Mouse (Mus musculus) c-Kit-positive CD71-negative TER-119-negative erythroid progenitor cells, embryonic 14.5 days (primary cell): ENCODE results near the gene Prrx2.
A peak's percentile ranks its signal among the peaks of the same experiment; 100 is the strongest.

ENCODE experiments used
- DNase-seq: peaks from one replicate; pipeline ENCODE4 v3.0.0-alpha.2; 2013; ENCODE audit warnings: low read depth

Gene Prrx2

GRCm38 (mm10) chr2:30870863-30871262 lies 36.1 kb downstream of the Prrx2 start:
- no peak for DNase-seq

- DNase-seq, result no peak
Observed at GRCm38 (mm10) chr2:30872669-30873068, 37.9 kb downstream of the Prrx2 start.

GRCm38 (mm10) chr2:30874445-30874844 lies 39.7 kb downstream of the Prrx2 start:
- DNase-seq, result no peak

- DNase-seq, result no peak
Observed at GRCm38 (mm10) chr2:30875096-30875495, 40.3 kb downstream of the Prrx2 start.

- DNase-seq, result no peak
Observed at GRCm38 (mm10) chr2:30875621-30876432, 41.1 kb downstream of the Prrx2 start.

- no peak for DNase-seq
Observed at GRCm38 (mm10) chr2:30879481-30879880, 44.7 kb downstream of the Prrx2 start.

GRCm38 (mm10) chr2:30881215-30881614 lies 46.4 kb downstream of the Prrx2 start:
- DNase-seq, result no peak

- no peak for DNase-seq
Observed at GRCm38 (mm10) chr2:30884852-30885373, 50.1 kb downstream of the Prrx2 start.

GRCm38 (mm10) chr2:30885453-30886163 lies 50.8 kb downstream of the Prrx2 start:
- no peak for DNase-seq

- DNase-seq, result peak; percentile 43
Observed at GRCm38 (mm10) chr2:30891002-30891401, 56.2 kb downstream of the Prrx2 start.

- DNase-seq, result no peak
Observed at GRCm38 (mm10) chr2:30893399-30893798, 58.6 kb downstream of the Prrx2 start.

GRCm38 (mm10) chr2:30893946-30894345 lies 59.2 kb downstream of the Prrx2 start:
- no peak for DNase-seq

- DNase-seq, result no peak
Observed at GRCm38 (mm10) chr2:30897291-30897690, 62.5 kb downstream of the Prrx2 start.

- DNase-seq, result no peak
Observed at GRCm38 (mm10) chr2:30899397-30900069, 64.8 kb downstream of the Prrx2 start.

- no peak for DNase-seq
Observed at GRCm38 (mm10) chr2:30901646-30902160, 66.9 kb downstream of the Prrx2 start.

GRCm38 (mm10) chr2:30902256-30902655 lies 67.5 kb downstream of the Prrx2 start:
- no peak for DNase-seq

- DNase-seq, result no peak
Observed at GRCm38 (mm10) chr2:30902726-30903722, 68.3 kb downstream of the Prrx2 start.

GRCm38 (mm10) chr2:30904231-30904630 lies 69.5 kb downstream of the Prrx2 start:
- no peak for DNase-seq

GRCm38 (mm10) chr2:30904991-30905390 lies 70.2 kb downstream of the Prrx2 start:
- DNase-seq, result no peak

- DNase-seq, result no peak
Observed at GRCm38 (mm10) chr2:30905906-30906305, 71.1 kb downstream of the Prrx2 start.

- no peak for DNase-seq
Observed at GRCm38 (mm10) chr2:30906641-30907040, 71.9 kb downstream of the Prrx2 start.
